Mouse (Mus musculus) kidney, postnatal 36 days (tissue): ENCODE measurements around the gene Osbpl3.

Experiments used
- DNase-seq, 2 experiments: peaks; one replicate each; pipeline ENCODE4 v3.0.0; 2021 to 2022; ENCODE audit warnings: mixed read lengths in 2 of 2

The Osbpl3 gene

DNA sequence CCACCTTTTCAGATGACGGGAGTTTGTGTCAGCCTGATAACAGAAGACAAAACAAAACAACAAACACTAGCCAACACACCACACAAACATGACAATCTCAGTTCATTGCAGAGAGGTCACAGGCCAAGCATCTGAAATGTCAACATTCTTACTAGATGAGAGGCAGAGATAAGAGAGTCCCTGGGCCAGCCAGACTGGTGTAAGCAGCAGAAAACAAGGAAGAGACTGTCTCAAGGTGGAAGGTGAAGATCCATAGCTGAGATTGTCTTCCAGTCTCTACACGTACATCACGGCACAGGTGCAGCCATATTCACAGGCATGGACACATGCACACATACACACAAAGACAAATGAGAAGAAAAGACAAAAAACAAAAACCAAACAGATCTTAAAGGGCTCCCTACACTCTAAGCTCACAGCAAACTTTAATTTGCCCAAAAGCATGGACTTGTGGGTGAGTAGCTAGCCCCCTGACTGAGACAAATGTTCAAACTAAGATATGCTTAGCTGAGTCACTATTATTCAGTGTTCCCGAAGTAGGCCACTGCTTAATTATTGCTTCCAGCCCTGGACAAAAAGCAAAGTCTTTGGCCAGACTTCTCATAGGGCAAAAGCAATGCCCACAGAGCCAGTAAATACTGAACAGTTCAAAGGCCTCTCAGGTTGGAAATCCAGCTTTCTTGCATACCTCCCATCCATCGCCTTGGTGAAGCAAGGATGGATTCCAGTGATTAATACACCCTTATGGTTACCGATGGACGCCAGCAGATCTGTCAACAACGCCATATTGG, 87.3 kb downstream of the Osbpl3 start:
- DNase-seq, result peak; percentile 27 to 67

DNA sequence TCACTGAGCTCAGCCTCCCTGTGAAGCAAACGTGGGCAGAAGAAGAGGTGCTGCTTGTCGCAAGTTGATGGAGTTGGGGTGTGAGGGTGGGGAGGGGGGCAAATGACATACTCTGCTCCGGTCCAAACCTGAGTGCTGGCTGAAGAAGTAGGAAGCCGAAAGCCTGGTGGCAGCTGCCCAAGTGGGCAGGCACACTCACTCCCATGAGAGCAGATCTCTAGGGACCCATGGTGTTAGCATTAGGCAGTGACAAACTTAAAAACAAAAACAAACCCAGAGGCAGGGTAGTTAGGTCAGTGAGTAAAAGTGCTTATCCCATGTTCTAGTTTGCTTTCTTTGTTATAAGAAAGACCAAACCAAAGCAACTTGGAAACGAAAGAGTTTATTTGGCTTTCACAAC, 88.2 kb downstream of the Osbpl3 start:
- peak in 1 of 2 experiments; percentile 41 for DNase-seq

DNA sequence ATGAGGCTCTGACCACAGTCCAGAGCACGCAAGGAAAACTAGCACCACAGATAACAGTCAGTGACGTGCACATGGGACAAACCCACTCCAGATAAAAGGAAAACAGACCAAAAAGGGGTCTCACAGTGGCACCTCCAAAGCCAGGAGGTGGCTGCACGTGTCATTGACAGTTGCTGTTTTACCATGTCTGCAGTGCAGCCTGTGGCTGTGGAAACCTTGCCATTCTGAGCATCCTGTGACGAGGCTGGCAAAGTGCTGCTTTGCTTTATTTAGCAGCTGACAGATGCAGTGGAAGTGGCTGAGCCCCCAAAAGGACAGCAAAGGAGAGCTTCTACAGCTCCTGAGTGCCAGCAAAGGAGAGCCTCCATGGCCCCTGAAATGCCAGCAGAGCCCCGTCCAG, 89.3 kb downstream of the Osbpl3 start:
- DNase-seq, result no peak

DNA sequence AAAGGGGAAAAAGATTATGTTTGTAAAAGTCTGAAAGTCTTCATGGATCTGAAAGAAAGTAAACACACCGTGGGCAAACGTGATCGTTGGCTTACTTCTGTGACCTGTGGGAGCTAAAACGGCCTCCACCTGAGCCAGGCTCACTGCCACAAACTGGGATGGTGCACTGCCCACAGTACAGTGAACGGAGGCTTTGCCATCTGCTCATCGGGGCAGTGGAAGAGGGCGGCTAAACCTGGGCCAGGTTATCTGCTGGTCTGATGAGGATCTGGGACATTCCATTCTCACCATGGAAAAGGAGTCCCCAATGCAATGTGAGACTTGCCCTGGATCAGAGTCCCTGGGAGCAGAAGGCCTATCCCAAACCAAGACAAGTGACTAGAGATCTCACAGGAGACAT, 89.7 kb downstream of the Osbpl3 start:
- DNase-seq, result no peak

DNA sequence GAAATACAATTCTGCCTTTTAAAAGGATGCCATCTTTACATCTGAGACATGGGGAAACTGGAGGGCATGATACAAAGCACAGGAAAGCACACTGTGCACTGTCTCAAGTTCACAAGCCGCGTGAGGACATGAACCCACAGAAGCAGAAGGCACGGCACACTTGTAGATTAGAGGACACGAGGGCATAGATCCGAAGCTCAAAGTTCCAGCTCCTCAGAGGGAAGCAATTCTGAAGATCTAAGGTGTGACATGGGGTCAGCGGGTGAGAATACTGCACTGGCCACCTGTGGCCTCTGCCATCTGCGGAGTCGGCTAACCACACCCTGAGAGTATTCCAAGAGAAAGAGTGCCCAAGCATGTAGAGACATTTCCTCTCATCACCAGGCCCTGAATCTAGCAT, 91.6 kb downstream of the Osbpl3 start:
- peak; percentile 59 to 64 for DNase-seq

DNA sequence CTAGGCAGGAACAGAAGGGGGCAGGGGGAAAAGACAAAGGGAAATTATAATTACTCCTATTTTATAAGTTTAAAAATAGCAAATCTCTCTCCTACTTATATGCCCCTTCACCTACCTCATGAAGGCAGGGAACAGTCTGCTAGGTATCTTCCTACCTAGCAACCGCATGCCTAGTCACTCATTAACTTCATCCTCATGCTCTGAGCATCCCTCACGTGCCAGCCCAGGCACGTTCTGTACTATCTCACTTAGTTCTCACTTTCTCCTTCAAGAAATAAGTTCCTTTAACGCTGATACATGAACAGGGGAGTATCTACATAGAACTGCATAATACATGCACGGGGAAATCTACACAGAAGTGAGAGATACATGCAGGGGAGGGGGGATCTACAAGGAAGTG, 92.6 kb downstream of the Osbpl3 start:
- peak; percentile 72 for DNase-seq

DNA sequence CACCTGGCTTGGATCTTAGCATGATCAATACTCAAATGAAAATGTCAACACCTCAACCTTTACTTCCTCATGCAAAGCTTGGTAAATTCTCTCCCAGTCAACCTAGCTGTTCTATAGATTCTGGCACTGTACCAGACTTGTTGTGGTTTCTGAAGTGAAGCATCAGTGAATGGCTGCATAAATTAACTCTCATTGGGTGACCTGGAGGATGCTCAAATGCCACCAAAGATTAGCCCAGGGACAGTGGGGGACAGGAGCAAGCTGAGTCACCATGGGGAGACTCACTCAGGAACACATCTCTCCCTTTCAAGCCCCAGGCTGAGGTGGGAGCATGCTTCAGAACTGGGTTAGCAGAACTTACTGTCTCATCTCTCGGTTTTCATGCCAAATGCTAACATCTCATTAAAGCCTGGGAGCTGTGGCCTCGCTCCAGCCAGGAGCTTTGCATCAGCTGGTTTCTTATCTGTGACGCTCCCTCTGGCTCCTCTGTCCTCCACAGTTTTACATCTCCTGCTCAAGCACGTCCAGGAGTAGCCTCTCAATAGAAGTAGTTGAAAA, 93.2 kb downstream of the Osbpl3 start:
- DNase-seq, result no peak

DNA sequence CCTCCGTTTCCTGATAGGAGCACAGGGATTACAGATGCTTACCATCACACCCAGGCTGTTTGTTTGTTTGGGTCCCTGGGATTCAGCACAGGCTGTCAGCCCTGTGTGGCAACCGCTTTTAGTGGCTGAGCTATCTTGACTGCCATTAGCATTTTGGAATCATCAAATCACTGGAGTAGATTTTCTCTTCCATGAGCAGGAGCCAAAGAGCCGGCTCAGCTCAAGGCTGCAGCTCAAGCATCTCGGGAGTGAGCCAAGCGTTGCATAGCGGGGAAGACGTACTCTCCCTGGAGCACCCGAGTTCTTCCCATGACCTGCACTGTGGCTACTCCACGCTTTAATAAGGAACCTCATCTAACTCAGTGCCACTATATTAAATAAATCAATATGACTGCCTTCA, 93.8 kb downstream of the Osbpl3 start:
- DNase-seq, result no peak

DNA sequence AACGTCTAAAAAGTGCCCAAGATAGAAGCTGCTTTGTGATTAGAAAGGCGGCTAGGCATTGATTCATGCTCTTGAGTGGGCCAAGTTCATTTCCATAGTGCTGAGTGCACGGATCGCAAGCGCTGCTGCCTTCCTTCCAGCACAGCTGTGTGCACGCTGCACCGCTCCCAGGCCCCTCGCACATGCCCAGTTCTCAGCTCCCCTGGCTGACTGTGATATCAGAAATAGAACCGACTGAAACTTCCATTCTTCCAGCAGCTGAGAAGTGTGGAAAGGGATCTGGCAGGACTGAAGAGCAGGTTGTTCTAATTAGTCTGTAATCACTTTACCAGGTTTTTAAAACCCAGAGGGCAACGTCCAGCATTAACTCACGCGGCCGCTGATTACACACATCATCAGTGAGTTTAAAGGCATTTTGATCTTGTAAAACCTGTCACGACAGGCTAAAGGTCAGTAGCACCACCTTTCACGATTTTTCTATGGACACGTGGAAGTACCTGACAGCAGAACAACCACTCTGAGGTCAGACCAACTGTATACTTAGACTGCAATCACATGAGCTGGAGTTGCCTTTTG, 97.8 kb downstream of the Osbpl3 start:
- peak; percentile 57 to 65 for DNase-seq

DNA sequence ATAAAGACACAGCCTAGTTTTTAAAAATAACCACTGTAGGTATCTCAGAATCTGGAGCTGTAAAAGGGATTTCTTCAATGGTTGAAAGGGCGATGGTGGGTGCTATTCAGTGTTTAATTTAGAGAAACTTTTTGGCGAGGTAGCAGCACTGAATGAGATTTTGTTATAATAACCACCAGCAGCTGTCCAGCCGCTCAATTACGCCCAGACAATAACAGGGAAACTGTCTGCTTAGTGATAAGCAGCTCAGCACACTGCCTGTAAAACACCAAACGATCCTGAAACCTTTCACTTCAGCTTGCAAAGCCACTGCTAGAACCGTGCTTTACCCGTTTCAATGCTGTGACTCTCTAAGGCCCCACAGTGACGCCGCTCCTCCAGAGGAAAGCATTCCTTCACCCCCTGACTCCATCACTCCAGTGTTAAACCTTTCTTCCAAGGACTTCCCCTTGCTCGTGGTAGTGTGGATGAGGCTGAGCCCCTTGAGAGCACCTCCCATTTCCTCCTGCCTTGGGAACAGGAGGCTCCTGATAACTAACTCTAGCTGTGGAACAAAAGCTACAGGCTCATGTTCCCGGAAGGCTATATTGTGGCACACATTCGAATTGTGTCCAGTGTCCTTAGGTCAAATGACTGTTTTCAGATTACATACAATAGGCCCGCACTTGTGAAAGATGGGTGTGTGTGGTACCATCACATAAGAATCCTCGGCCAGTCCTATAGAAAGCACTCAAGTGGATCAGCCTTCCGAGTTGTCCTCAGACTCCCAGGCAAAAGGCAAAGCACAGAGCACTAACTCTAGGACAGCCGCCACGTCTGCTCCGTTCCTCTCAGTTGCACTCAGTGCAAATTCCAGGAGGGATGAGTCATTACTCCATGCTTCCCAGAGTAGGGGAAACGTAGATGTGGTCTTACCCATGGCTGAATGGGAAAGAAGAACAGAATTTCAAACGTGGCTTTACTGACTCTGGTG, 101.0 kb downstream of the Osbpl3 start:
- peak; percentile 44 to 58 for DNase-seq

DNA sequence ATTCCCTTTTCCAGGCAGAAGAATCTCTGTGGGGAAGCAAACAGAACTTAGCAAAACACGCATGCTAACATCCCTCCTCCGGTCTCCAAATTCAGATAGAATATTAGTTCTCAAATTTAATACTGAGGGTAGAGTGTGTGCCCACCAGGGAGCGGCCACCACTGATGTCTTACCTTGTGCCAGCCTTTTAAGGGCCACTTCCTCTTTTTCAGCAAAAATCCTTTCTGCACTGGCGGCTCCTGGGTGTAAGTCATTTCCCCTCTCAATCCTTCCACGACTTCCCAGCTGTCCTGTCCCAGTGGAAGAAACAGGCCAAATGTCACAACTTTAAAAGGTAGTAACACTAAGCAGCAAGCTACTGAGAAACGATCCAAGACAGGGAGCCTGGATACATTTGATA, 103.2 kb downstream of the Osbpl3 start:
- no peak for DNase-seq

DNA sequence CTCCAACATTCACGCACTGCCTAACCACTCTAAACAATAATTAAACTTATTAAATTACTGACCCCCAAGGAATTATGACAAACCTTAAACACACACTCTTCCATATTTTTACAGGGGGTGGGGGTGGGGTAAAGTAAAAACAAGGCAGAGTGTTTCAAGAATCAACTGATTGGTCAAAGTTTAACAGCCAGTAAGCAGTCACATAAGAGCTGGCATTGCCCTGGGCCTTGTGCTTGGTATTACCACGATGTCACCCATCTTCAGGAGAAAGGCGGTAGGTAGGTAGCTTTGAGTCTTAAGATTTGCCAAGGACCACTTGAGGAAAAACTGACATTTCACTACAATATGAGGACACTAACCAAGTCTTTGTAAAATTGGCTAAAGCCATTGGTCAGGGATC, 105.1 kb downstream of the Osbpl3 start:
- DNase-seq, result peak; percentile 38 to 64

DNA sequence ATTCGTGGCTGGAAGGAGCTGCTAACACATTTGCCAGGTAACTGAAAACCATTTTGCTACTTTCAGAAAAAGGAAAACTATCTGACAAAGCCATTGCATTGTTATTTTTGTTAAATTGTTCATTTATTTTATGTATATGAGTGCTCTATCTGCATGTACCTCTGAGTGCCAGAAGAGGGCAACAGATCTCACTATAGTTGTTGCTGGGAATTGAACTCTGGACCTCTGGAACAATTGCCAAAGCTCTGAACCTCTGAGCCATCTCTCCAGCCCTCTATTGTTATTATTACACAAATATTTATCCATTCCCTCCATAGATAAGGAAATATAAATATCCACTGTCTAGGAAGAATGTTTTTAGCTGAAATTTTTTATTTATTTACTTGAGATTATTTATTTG, 107.4 kb downstream of the Osbpl3 start:
- peak; percentile 26 to 33 for DNase-seq

DNA sequence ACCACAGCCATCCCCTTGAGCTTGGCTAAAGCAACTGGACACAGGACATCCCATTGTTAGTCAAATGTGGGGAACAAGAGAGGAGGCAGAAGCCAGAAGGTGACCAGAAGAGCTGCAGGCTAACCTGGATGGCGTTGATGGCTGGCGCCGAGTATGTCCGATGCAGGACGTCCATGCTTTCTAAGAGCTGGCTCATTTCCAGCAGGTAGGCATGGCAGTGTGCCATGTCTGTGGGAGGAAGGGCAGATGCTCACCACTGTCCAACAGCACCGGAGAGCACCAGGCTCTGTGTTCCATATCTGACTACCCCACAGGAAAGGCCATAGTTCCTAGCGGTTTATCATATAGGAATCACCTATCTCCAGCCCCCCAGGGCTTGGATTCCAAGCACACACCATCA, 109.8 kb downstream of the Osbpl3 start:
- DNase-seq, result peak; percentile 56 to 76

DNA sequence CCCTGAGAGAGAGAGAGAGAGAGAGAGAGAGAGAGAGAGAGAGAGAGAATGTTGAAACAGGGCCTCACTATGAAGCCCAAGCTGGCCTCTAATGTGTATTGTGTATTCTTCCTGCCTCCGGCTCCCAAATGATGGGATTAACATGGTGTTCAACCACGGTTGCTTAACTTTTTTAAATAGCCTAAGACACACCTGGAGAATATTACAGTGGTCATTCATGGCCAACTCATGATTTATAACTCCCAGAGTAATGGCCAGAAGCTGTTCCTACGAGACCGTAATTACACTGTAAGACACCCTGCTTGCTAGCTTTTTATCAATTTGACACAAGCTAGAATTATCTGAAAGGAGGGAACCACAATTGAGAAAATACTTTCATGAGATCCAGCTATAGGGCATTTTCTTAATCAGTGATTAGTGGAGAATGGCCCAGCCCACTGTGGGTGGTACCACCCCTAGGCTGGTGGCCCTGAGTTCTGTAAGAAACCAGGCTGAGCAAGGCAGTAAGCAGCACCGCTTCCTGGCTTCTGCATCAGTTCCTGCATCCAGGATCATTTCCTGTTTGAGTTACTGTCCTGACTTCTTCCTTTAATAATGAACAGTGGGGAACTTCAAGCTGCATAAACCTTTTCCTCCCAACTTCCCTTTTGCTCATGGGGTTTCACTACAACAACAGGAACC, 115.6 kb downstream of the Osbpl3 start:
- DNase-seq, result no peak

DNA sequence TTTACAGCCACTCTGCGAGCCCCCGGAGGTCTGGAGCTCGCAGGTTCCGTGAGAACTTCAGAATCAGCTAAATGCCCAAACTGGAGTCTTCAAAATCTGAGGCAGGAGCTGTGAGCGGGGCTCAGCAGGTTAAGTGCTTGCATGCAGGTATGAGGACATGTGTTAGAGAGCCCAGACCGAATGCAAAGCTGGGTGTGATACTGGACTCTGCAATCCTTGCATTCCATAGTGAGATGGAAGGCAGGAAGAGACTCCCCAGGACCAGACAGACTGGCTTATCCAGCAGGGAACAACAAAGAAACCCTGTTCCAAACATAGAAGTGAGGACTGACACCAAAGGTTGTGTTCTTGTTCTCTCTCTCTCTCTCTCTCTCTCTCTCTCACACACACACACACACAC, 118.6 kb downstream of the Osbpl3 start:
- DNase-seq, result no peak

DNA sequence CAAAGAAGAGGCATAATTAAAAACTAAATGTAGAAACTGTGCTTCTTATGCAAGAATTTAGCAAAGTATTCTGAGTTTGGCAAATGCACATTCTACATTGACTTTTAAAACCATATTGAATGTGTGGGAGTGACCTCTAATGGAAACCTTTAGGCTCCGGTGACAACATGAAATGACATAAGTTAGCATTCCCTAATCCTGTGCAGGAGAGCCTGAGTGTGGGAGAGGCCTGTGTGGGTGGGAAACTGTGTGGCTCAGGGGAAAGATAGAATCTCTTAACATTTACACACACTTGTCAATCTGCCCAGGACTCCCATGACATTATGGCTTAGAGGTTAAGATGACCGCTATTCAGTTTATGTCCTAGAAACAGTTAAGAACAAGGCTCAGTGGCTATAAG, 119.6 kb downstream of the Osbpl3 start:
- no peak for DNase-seq

DNA sequence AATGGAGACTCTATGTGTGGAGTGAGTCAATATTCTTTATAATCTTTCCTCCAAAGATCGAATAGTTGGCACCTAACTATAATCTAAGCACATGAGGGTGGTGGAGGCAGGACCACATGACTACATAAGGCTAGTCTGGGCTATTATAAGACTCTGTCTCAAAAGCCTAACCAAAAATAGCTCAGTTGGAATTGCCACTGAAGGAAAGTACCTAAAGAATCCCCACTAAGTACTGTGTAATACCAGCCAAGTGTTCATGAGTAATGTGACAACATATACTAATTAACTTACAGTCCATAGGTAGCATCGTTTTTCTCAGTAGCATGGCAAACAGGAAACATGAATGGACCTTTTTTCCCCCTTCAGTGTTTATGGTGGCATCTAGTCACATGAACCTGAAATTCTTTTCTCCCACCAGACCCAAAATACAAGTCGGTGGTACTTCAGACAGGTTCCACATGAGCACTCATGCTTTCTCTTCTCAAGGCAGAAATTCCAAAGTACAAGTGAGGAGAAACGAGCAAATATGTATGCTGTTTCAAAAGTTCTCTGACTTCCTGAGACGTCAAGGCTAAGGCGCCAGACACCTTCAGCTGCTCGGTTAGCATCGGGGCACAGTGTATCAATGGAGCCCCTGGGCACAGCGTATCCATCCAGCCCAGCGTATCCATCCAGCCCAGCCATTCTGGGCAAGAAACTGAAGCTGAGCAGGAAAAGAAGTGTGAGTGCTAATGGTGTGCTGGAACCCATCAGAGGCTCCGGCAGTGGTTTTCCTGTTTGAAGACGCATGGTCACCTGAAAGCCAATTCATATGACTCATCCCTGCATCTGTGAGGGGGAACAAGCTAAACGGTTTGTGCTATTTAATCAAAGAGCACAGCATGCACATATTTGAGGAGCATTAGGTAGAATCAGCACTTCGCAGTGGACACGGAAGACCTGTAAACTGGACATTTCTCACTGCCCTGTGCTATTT, 120.9 kb downstream of the Osbpl3 start:
- DNase-seq, result peak; percentile 33 to 37

DNA sequence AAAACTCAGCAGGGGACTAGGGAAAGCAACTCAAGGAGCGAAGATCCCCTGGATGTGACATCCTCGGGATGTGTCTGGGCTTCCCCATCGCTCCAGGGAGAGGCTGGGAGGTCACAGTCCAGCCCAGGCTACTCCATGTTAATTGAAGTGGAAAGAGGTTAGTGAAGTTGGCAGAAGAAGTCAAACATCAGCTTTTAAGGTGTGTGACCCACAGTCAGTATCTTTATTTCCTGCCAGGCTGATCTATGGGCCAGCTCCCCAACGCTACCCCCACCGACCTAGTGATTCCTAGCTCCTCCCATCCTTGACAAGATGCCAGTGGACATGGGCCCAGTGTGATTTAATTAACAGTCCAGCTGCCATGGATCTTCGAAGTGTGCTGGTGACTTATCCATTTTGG, 122.7 kb downstream of the Osbpl3 start:
- DNase-seq, result peak; percentile 77 to 85

DNA sequence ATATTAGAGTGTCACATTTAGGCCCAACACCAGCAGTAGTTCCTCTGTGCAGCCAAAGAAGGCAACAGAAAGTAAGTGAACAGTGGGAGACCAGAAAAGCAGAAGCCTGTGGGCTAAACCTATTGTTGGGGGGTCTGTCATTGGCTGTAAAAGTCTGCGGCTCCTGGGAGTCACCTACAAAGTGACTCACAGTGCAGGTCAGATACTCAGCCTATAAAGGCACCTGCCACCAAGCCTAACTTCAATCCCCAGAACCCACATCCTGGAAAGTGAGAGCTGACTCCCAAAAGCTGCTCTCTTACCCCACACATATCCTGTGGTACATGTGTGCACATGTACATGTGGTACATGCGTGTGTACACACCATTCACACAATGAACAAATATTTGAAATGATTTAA, 124.5 kb downstream of the Osbpl3 start:
- no peak for DNase-seq

DNA sequence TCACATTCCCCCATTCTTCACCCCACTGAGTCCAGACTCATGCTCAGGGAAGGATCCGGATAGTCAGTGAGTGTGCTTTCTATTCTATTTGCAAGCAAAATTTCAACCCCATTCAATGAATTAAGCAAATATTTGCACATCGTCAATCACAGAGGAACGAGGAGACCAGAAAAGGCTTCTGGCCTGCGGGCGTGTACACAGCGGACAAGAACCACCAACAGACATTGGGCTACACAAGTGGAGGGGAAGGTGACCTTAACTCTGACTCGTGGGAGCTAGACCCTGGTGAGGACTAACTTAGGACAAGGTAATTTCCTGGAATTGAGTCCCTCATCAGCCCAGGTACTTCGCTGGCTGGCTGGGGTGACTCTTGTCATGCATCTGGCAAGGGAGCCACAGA, 126.6 kb downstream of the Osbpl3 start:
- no peak for DNase-seq
